Comparison of ENCODE assay signal across 10 mouse cellular contexts in the genomic region with DNA sequence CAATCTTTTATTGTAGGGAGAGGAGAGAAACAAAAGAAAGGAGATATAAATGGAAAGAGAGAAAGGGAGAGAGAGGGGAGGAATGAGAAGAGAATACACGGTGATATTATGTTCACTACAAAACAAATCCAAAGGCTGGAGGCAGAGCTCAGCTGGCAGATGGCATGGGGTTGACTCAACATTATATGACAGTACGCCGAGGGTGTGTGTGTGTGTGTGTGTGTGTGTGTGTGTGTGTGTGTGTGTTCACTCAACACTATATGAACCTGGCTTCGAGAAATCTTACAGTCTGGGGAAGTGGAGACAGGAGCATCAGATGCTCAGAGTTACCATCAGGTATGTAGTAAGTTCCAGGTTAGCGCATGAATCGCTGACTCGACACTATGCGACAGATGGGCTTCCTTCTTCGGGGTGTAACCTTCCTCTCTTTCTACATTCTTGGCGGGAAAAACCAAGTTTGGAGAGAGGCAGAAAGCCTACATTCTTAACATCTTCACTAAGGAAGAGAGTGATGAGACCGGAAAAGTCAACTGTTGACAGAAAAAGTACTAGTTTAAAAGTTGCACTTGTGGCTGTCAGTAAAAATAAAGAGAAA. TPM values are rescaled to one million over a fixed set of nuclear protein-coding genes. Genes with fewer than 3 reads are reported as not detected.
A peak's percentile ranks its signal among the peaks of the same experiment; 100 is the strongest.
DNase-seq lines count a peak whose midpoint lies in the region; ATAC-seq lines count a peak whose summit lies in the region.
"Had no signal": no experiment of that assay in that cellular context is flagged by ENCODE, and none has a peak within 500 bp of the region (broad histone marks: within the 10 kb centered on the region; RNA-seq: fewer than 3 reads in every experiment).

No protein-coding gene starts in this region.

- H3K36me3 ChIP-seq in heart, embryonic 12.5 days, result no peaks in the 10 kb centered on the region
- no peaks in the 10 kb centered on the region for H3K36me3 ChIP-seq in neural tube, embryonic 11.5 days (ENCODE audit: control insufficient read depth, insufficient read depth, low read length)
- no peaks in the 10 kb centered on the region for H3K36me3 ChIP-seq in limb, embryonic 15.5 days
- H3K36me3 ChIP-seq: G1E had no signal

- no peak overlapping the region for H3K9ac ChIP-seq in heart, embryonic 12.5 days
- H3K9ac ChIP-seq in neural tube, embryonic 11.5 days (ENCODE audit: low read length), result no peak overlapping the region
- no peak overlapping the region for H3K9ac ChIP-seq in limb, embryonic 15.5 days
- H3K9ac ChIP-seq: liver, embryonic 14.5 days had no signal

- no peak for DNase-seq in heart, adult 18-20 months
- no peak for DNase-seq in neural tube, embryonic 11.5 days (ENCODE audit: low spot score)
- no peak for DNase-seq in neural tube, embryonic 10.5 days (ENCODE audit: extremely low spot score, low spot score)
- DNase-seq in thymus, adult 18-20 months, result no peak
- DNase-seq in spleen, adult 12 weeks (ENCODE audit: low spot score), result no peak

- peak overlapping the region; percentile 49; the same call in 1 of the 2 replicates for H3K4me3 ChIP-seq in heart, embryonic 12.5 days
- no peak overlapping the region for H3K4me3 ChIP-seq in neural tube, embryonic 11.5 days (ENCODE audit: low read depth, low read length)
- peak overlapping the region; percentile 55 for H3K4me3 ChIP-seq in limb, embryonic 15.5 days

- no peak for ATAC-seq in heart, embryonic 12.5 days (ENCODE audit: insufficient number of reproducible peaks, low FRiP score)
- ATAC-seq in neural tube, embryonic 11.5 days (ENCODE audit: insufficient read depth, low FRiP score, low TSS enrichment), result peak; percentile 29; the same call in 1 of the 2 replicates
- no peak for ATAC-seq in limb, embryonic 15.5 days (ENCODE audit: insufficient number of reproducible peaks, low FRiP score, low TSS enrichment, low read depth)
- no peak for ATAC-seq in megakaryocyte, adult 5-6 weeks (ENCODE audit: poor library complexity, severe bottlenecking)

- H3K4me1 ChIP-seq in heart, embryonic 12.5 days (replicated peaks), result no peaks in the 10 kb centered on the region
- H3K4me1 ChIP-seq in neural tube, embryonic 11.5 days (ENCODE audit: control insufficient read depth, insufficient read depth, low read length), result peaks cover 4% of the 10 kb centered on the region; the same call in 1 of the 2 replicates
- H3K4me1 ChIP-seq in limb, embryonic 15.5 days, result peaks cover 23% of the 10 kb centered on the region

- H3K4me2 ChIP-seq in heart, embryonic 12.5 days, result peak overlapping the region; percentile 88
- no peak overlapping the region; the same call in 1 of the 2 replicates for H3K4me2 ChIP-seq in neural tube, embryonic 11.5 days (ENCODE audit: low read depth)
- H3K4me2 ChIP-seq in limb, embryonic 15.5 days, result peak overlapping the region; percentile 70; the same call in 1 of the 2 replicates

- H3K27ac ChIP-seq in heart, embryonic 12.5 days (ENCODE audit: poor library complexity, severe bottlenecking), result no peak overlapping the region
- H3K27ac ChIP-seq in neural tube, embryonic 11.5 days (ENCODE audit: low read depth, low read length), result no peak overlapping the region
- H3K27ac ChIP-seq in limb, embryonic 15.5 days, result no peak overlapping the region
- H3K27ac ChIP-seq: liver, embryonic 14.5 days had no signal

- 81% methylated on average over 11 of the region's 11 CpGs for WGBS in heart, embryonic 12.5 days
- 87% methylated on average over 11 of the region's 11 CpGs for WGBS in neural tube, embryonic 11.5 days
- WGBS in limb, embryonic 15.5 days, result 75% methylated on average over 11 of the region's 11 CpGs

- no peaks in the 10 kb centered on the region for H3K9me3 ChIP-seq in heart, embryonic 12.5 days (replicated peaks)
- H3K9me3 ChIP-seq in neural tube, embryonic 11.5 days (ENCODE audit: control insufficient read depth, low read length), result no peaks in the 10 kb centered on the region
- no peaks in the 10 kb centered on the region for H3K9me3 ChIP-seq in limb, embryonic 15.5 days

- H3K27me3 ChIP-seq in heart, embryonic 12.5 days (replicated peaks), result peaks cover 9% of the 10 kb centered on the region; the same call in 1 of the 2 replicates
- H3K27me3 ChIP-seq in neural tube, embryonic 11.5 days (ENCODE audit: control insufficient read depth, insufficient read depth, low read length), result no peaks in the 10 kb centered on the region
- no peaks in the 10 kb centered on the region for H3K27me3 ChIP-seq in limb, embryonic 15.5 days

RNA-seq across cellular contexts. Expression of a gene that starts 0.5 kb away (rescaled TPM):
- polyA plus RNA-seq in heart, embryonic 12.5 days (2016; fragmentation: Nextera tagmentation; extraction: Ambion mirVana), result 0.63 and 0.80 TPM in 2 replicates
- total RNA-seq in heart, adult 18-20 months (2021), result under 1 TPM; 0.39 to 0.40 TPM
- 0.09 and 0.20 TPM in 2 replicates for polyA plus RNA-seq in neural tube, embryonic 11.5 days (2014; fragmentation: Nextera tagmentation; extraction: Ambion mirVana)
- polyA plus RNA-seq in limb, embryonic 15.5 days (2015; fragmentation: Nextera tagmentation; extraction: Ambion mirVana), result 7.3 and 8.2 TPM in 2 replicates
- not detected in 2 replicates for total RNA-seq in megakaryocyte, adult 5-6 weeks (2015)
- 0.04 TPM in 1 of 2 replicates, not detected in the other for total RNA-seq in megakaryocyte, adult 5-6 weeks (2017)
- polyA plus RNA-seq: G1E; liver, embryonic 14.5 days had no signal
